Mouse (Mus musculus) embryonic facial prominence, embryonic 14.5 days (tissue): Measurements from ENCODE around the gene Cdh4. TPM values are rescaled to one million over a fixed set of nuclear protein-coding genes. Genes with fewer than 3 reads are reported as not detected.

Source experiments
- ATAC-seq: fragments of 200-750 bp; cut with Nextera tagmentation; 2 replicates; pipeline ENCODE4 v1.8.0; 2017; ENCODE audit warnings: low read depth, moderate number of reproducible peaks, moderate TSS enrichment
- DNase-seq: peaks from one replicate; pipeline ENCODE4 v3.0.0-alpha.2; 2015; ENCODE audit warnings: low spot score
- H3K27ac ChIP-seq: fragments of 300-500 bp; sonication (generic); replicated peaks from 2 replicates; pipeline ENCODE4 v1.5.1; 2014; ENCODE audit warnings: low read depth, mild to moderate bottlenecking, low read length, moderate library complexity
- H3K27me3 ChIP-seq: fragments of 300-500 bp; sonication (generic); replicated peaks from 2 replicates; pipeline ENCODE4 v1.6.1; 2014; ENCODE audit warnings: low read length; ENCODE audit not compliant: control insufficient read depth, insufficient read depth
- H3K36me3 ChIP-seq: fragments of 300-500 bp; sonication (generic); 2 replicates; pipeline ENCODE4 v1.6.1; 2014; ENCODE audit warnings: low read length, mixed read lengths; ENCODE audit not compliant: control insufficient read depth, insufficient read depth
- H3K4me1 ChIP-seq: fragments of 300-500 bp; sonication (generic); 2 replicates; pipeline ENCODE4 v1.6.1; 2014; ENCODE audit warnings: antibody characterized with exemption, low read length; ENCODE audit not compliant: control insufficient read depth, insufficient read depth
- H3K4me2 ChIP-seq: fragments of 300-500 bp; sonication (generic); 2 replicates; pipeline ENCODE4 v1.6.1; 2014; ENCODE audit warnings: low read depth, mild to moderate bottlenecking, low read length, moderate library complexity, mixed read lengths
- H3K4me3 ChIP-seq: fragments of 300-500 bp; sonication (generic); 2 replicates; pipeline ENCODE4 v1.5.1; 2014; ENCODE audit warnings: low read depth, mild to moderate bottlenecking, low read length
- H3K9ac ChIP-seq: fragments of 300-500 bp; sonication (generic); 2 replicates; pipeline ENCODE4 v1.6.1; 2014; ENCODE audit warnings: low read depth, mild to moderate bottlenecking, low read length, moderate library complexity, mixed read lengths
- H3K9me3 ChIP-seq: fragments of 300-500 bp; sonication (generic); 2 replicates; pipeline ENCODE4 v1.6.1; 2016; ENCODE audit warnings: low read length; ENCODE audit not compliant: control insufficient read depth
- WGBS: fragments of 180-500 bp; shearing (Covaris S2); extraction: QIAGEN DNeasy Blood & Tissue Kit; methylation state at CpG from one replicate; pipeline ENCODE4 v1.1.7; 2014; 5-methylcytosine and 5-hydroxymethylcytosine counted together
- polyA plus RNA-seq: library from polyadenylated mRNA; unstranded; fragments of >200 nt; fragmentation: Nextera tagmentation; extraction: Ambion mirVana; gene quantifications from 2 replicates; pipeline ENCODE4 v1.2.1, GENCODE M21; 2014

Cdh4 gene
- polyA plus RNA-seq, 1 experiment from 2014 or later, result 9.2 TPM

GRCm38 (mm10) chr2:179578842-179579241, 136.6 kb downstream of the Cdh4 start:
- ATAC-seq (no peak), DNase-seq (no peak)
- no peak overlapping the region for H3K9ac ChIP-seq
- no peak overlapping the region for H3K4me2 ChIP-seq
- H3K27me3 ChIP-seq, result no peaks in the 10 kb centered on the region
- no peak overlapping the region for H3K27ac ChIP-seq
- peaks cover 3% of the 10 kb centered on the region; the same call in 1 of the 2 replicates for H3K4me1 ChIP-seq
- no peaks in the 10 kb centered on the region for H3K36me3 ChIP-seq
- no peaks in the 10 kb centered on the region for H3K9me3 ChIP-seq
- 73% methylated on average over 11 of the region's 11 CpGs for WGBS
- H3K4me3 ChIP-seq, result no peak overlapping the region

- no peak overlapping the region for H3K27ac ChIP-seq
- H3K27me3 ChIP-seq, result no peaks in the 10 kb centered on the region
- 78% methylated on average over 4 of the region's 4 CpGs for WGBS
- H3K9me3 ChIP-seq, result no peaks in the 10 kb centered on the region
- no peak for ATAC-seq
- H3K4me1 ChIP-seq, result peaks cover 3% of the 10 kb centered on the region; the same call in 1 of the 2 replicates
- H3K9ac ChIP-seq, result no peak overlapping the region
- no peaks in the 10 kb centered on the region for H3K36me3 ChIP-seq
- no peak overlapping the region for H3K4me3 ChIP-seq
- no peak for DNase-seq
- H3K4me2 ChIP-seq, result no peak overlapping the region
Measured at GRCm38 (mm10) chr2:179580415-179580814, 138.2 kb downstream of the Cdh4 start.

GRCm38 (mm10) chr2:179581058-179581457, 138.8 kb downstream of the Cdh4 start:
- no peak overlapping the region for H3K9ac ChIP-seq
- ATAC-seq (no peak), DNase-seq (no peak)
- 65% methylated on average over 5 of the region's 5 CpGs for WGBS
- no peaks in the 10 kb centered on the region for H3K36me3 ChIP-seq
- H3K4me2 ChIP-seq, result no peak overlapping the region
- no peak overlapping the region for H3K4me3 ChIP-seq
- no peaks in the 10 kb centered on the region for H3K9me3 ChIP-seq
- peaks cover 3% of the 10 kb centered on the region; the same call in 1 of the 2 replicates for H3K4me1 ChIP-seq
- H3K27ac ChIP-seq, result no peak overlapping the region
- no peaks in the 10 kb centered on the region for H3K27me3 ChIP-seq

GRCm38 (mm10) chr2:179582966-179583365, 140.7 kb downstream of the Cdh4 start:
- H3K4me2 ChIP-seq, result no peak overlapping the region
- 59% methylated on average over 16 of the region's 16 CpGs for WGBS

GRCm38 (mm10) chr2:179584672-179585071, 142.4 kb downstream of the Cdh4 start:
- no peak overlapping the region for H3K27ac ChIP-seq
- H3K36me3 ChIP-seq, result no peaks in the 10 kb centered on the region
- H3K9ac ChIP-seq, result no peak overlapping the region
- no peak overlapping the region for H3K4me3 ChIP-seq
- no peak overlapping the region for H3K4me2 ChIP-seq
- WGBS, result 52% methylated on average over 13 of the region's 13 CpGs
- peaks cover 3% of the 10 kb centered on the region; the same call in 1 of the 2 replicates for H3K4me1 ChIP-seq
- no peaks in the 10 kb centered on the region for H3K9me3 ChIP-seq
- no peaks in the 10 kb centered on the region for H3K27me3 ChIP-seq
- ATAC-seq (no peak), DNase-seq (no peak)

More at GRCm38 (mm10) chr2:179582966-179583365, 140.7 kb downstream of the Cdh4 start:
- ATAC-seq (no peak), DNase-seq (no peak)
- Histone ChIP-seq H3K4me3 (no peak overlapping the region), H3K27me3 (no peaks in the 10 kb centered on the region), H3K9ac (no peak overlapping the region), H3K36me3 (no peaks in the 10 kb centered on the region), H3K9me3 (no peaks in the 10 kb centered on the region), H3K27ac (no peak overlapping the region), H3K4me1 (peaks cover 3% of the 10 kb centered on the region; the same call in 1 of the 2 replicates)

GRCm38 (mm10) chr2:179586436-179586835, 144.2 kb downstream of the Cdh4 start:
- H3K4me3 ChIP-seq, result no peak overlapping the region
- peaks cover 3% of the 10 kb centered on the region; the same call in 1 of the 2 replicates for H3K4me1 ChIP-seq
- no peaks in the 10 kb centered on the region for H3K36me3 ChIP-seq
- no peak for DNase-seq
- no peaks in the 10 kb centered on the region for H3K27me3 ChIP-seq
- H3K4me2 ChIP-seq, result no peak overlapping the region
- no peak overlapping the region for H3K27ac ChIP-seq
- no peak overlapping the region for H3K9ac ChIP-seq
- no peaks in the 10 kb centered on the region for H3K9me3 ChIP-seq
- 75% methylated on average over 11 of the region's 11 CpGs for WGBS
- no peak for ATAC-seq

GRCm38 (mm10) chr2:179587069-179587468, 144.8 kb downstream of the Cdh4 start:
- H3K36me3 ChIP-seq, result no peaks in the 10 kb centered on the region
- no peaks in the 10 kb centered on the region for H3K27me3 ChIP-seq
- ATAC-seq (no peak), DNase-seq (no peak)
- no peak overlapping the region for H3K9ac ChIP-seq
- 74% methylated on average over 2 of the region's 2 CpGs for WGBS
- no peak overlapping the region for H3K4me3 ChIP-seq
- peaks cover 3% of the 10 kb centered on the region; the same call in 1 of the 2 replicates for H3K4me1 ChIP-seq
- no peak overlapping the region for H3K27ac ChIP-seq
- no peak overlapping the region for H3K4me2 ChIP-seq
- H3K9me3 ChIP-seq, result no peaks in the 10 kb centered on the region

- Histone ChIP-seq H3K9me3 (no peaks in the 10 kb centered on the region), H3K9ac (no peak overlapping the region), H3K4me2 (no peak overlapping the region), H3K27ac (no peak overlapping the region), H3K4me1 (no peaks in the 10 kb centered on the region), H3K4me3 (no peak overlapping the region), H3K36me3 (no peaks in the 10 kb centered on the region), H3K27me3 (no peaks in the 10 kb centered on the region)
- peak; percentile 44; the same call in 1 of the 2 replicates for ATAC-seq
- peak; percentile 35 for DNase-seq
- WGBS, result 62% methylated on average over 5 of the region's 5 CpGs
Measured at GRCm38 (mm10) chr2:179591661-179592060, 149.4 kb downstream of the Cdh4 start.

GRCm38 (mm10) chr2:179595013-179595412, 152.8 kb downstream of the Cdh4 start:
- H3K4me1 ChIP-seq, result no peaks in the 10 kb centered on the region
- WGBS, result 75% methylated on average over 4 of the region's 4 CpGs
- no peaks in the 10 kb centered on the region for H3K9me3 ChIP-seq
- H3K27ac ChIP-seq, result no peak overlapping the region
- no peak overlapping the region for H3K9ac ChIP-seq
- no peaks in the 10 kb centered on the region for H3K36me3 ChIP-seq
- ATAC-seq, result no peak
- H3K4me2 ChIP-seq, result no peak overlapping the region
- no peak overlapping the region for H3K4me3 ChIP-seq
- H3K27me3 ChIP-seq, result no peaks in the 10 kb centered on the region
- no peak for DNase-seq
